ENCODE assay signal across 38 mouse cellular contexts in genomic region chr9:32373656-32374055, GRCm38 (mm10). TPM values are rescaled to one million over a fixed set of nuclear protein-coding genes. Genes with fewer than 3 reads are reported as not detected.
"Had no signal": no experiment of that assay in that cellular context is flagged by ENCODE, and none has a peak within 500 bp of the region (broad histone marks: within the 10 kb centered on the region; RNA-seq: fewer than 3 reads in every experiment).

No protein-coding gene starts in this region.

- H3K9ac ChIP-seq: heart, embryonic 13.5 days; heart, embryonic 15.5 days; hindbrain, embryonic 12.5 days; hindbrain, embryonic 14.5 days; intestine, embryonic 15.5 days; kidney, embryonic 15.5 days; limb, embryonic 12.5 days; liver, embryonic 13.5 days; liver, embryonic 15.5 days had no signal

- H3K4me3 ChIP-seq: gastrocnemius, adult 2 months; heart, adult 2 months; heart, embryonic 13.5 days; heart, embryonic 15.5 days; hindbrain, embryonic 10.5 days; hindbrain, embryonic 12.5 days; intestine, embryonic 15.5 days; kidney, embryonic 15.5 days; layer of hippocampus, adult 2 months; left cerebral cortex, adult 2 months; limb, embryonic 10.5 days; limb, embryonic 12.5 days; liver, embryonic 13.5 days; liver, embryonic 15.5 days had no signal

- H3K4me1 ChIP-seq: heart, embryonic 15.5 days; intestine, embryonic 15.5 days; limb, embryonic 10.5 days; limb, embryonic 12.5 days; liver, embryonic 13.5 days; liver, embryonic 15.5 days had no signal

- H3K4me2 ChIP-seq: heart, embryonic 11.5 days; heart, embryonic 13.5 days; heart, embryonic 15.5 days; hindbrain, embryonic 12.5 days; hindbrain, embryonic 14.5 days; intestine, embryonic 15.5 days; kidney, embryonic 15.5 days; limb, embryonic 12.5 days; liver, embryonic 11.5 days; liver, embryonic 13.5 days; liver, embryonic 15.5 days had no signal

- H3K36me3 ChIP-seq: heart, embryonic 13.5 days; heart, embryonic 15.5 days; hindbrain, embryonic 10.5 days; hindbrain, embryonic 12.5 days; intestine, embryonic 15.5 days; kidney, embryonic 15.5 days; limb, embryonic 10.5 days; limb, embryonic 12.5 days; liver, embryonic 13.5 days; liver, embryonic 15.5 days had no signal

- ATAC-seq: hindbrain, embryonic 16.5 days; inflammation-experienced regulatory T-cells, adult 6 months; intestine, embryonic 15.5 days; intestine, postnatal 0 days had no signal

- DNase-seq: gastrocnemius, adult 2 months; gastrocnemius, postnatal 10 days; gastrocnemius, postnatal 25 days; heart, adult 2 months; heart, postnatal 4 days; kidney, adult 18-20 months; kidney, adult 9 months; kidney, postnatal 10 days; kidney, postnatal 4 days; liver; liver, embryonic 13.5 days had no signal

- H3K9me3 ChIP-seq: heart, embryonic 13.5 days; heart, embryonic 15.5 days; hindbrain, embryonic 10.5 days; hindbrain, embryonic 12.5 days; intestine, embryonic 15.5 days; kidney, embryonic 15.5 days; limb, embryonic 10.5 days; limb, embryonic 12.5 days; liver, embryonic 13.5 days; liver, embryonic 15.5 days had no signal

- H3K27me3 ChIP-seq: heart, embryonic 13.5 days; heart, embryonic 15.5 days; hindbrain, embryonic 12.5 days; intestine, embryonic 15.5 days; kidney, embryonic 15.5 days; limb, embryonic 12.5 days; liver, embryonic 15.5 days had no signal

- H3K27ac ChIP-seq: gastrocnemius, adult 2 months; heart, adult 2 months; heart, embryonic 13.5 days; heart, embryonic 15.5 days; hindbrain, embryonic 10.5 days; hindbrain, embryonic 12.5 days; hindbrain, embryonic 14.5 days; intestine, embryonic 15.5 days; layer of hippocampus, adult 2 months; left cerebral cortex, adult 2 months; limb, embryonic 10.5 days; limb, embryonic 12.5 days; liver, embryonic 13.5 days; liver, embryonic 15.5 days had no signal

RNA-seq across cellular contexts. Expression of gene Kcnj1, which starts 1.4 kb away (rescaled TPM):
- total RNA-seq: gastrocnemius, adult 2 months; gastrocnemius, postnatal 10 days; gastrocnemius, postnatal 25 days; gastrocnemius, postnatal 4 days; granulocyte monocyte progenitor cell, adult 5-6 weeks; heart, adult 2 months; heart, postnatal 25 days; heart, postnatal 4 days; layer of hippocampus, adult 2 months; layer of hippocampus, postnatal 10 days; layer of hippocampus, postnatal 25 days; left cerebral cortex, adult 2 months; left cerebral cortex, postnatal 14 days; left cerebral cortex, postnatal 36 days had no signal
- polyA plus RNA-seq: frontal cortex, adult 2 months; heart, adult 2 months; heart, embryonic 13.5 days; heart, embryonic 15.5 days; heart, postnatal 0 days; hindbrain, embryonic 10.5 days; hindbrain, embryonic 12.5 days; hindbrain, embryonic 16.5 days; inflammation-experienced regulatory T-cells, adult 6 months; intestine, embryonic 15.5 days; intestine, postnatal 0 days; limb, embryonic 10.5 days; limb, embryonic 12.5 days; limb, embryonic 14.5 days; liver, embryonic 11.5 days; liver, embryonic 13.5 days; liver, embryonic 15.5 days had no signal

RNA-seq across cellular contexts. Expression of gene Kcnj5, which starts 29.5 kb away (rescaled TPM):
- total RNA-seq: gastrocnemius, adult 2 months; gastrocnemius, postnatal 25 days; gastrocnemius, postnatal 4 days had no signal
- polyA plus RNA-seq: inflammation-experienced regulatory T-cells, adult 6 months had no signal
